Mouse (Mus musculus): ENCODE data around the gene F13a1. TPM values are rescaled to one million over a fixed set of nuclear protein-coding genes. Genes with fewer than 3 reads are reported as not detected.

F13a1 gene
- total and polyA plus RNA-seq, 3 experiments = not detected

- Histone ChIP-seq H3K79me2 (ENCODE audit: control insufficient read depth, insufficient read depth, low read length, poor library complexity) (no peaks in the 10 kb centered on the region), H3K36me3 (ENCODE audit: control insufficient read depth in 1 of 2, insufficient read depth in 2 of 2, low read length in 2 of 2) (no peaks in the 10 kb centered on the region), H3K9me3 (replicated peaks; ENCODE audit: insufficient read depth, low read length) (no peaks in the 10 kb centered on the region), H3K4me1 (ENCODE audit: control insufficient read depth in 1 of 2, insufficient read depth in 2 of 2, low read length in 2 of 2) (no peaks in the 10 kb centered on the region), H3K9ac (ENCODE audit: control insufficient read depth, low read depth, low read length, poor library complexity, severe bottlenecking) (no peak overlapping the region), H3K27ac (ENCODE audit: control insufficient read depth, low read depth, low read length) (no peak overlapping the region), H3K27me3 (ENCODE audit: control insufficient read depth in 1 of 2, insufficient read depth in 2 of 2, low read length in 2 of 2) (no peaks in the 10 kb centered on the region), H3K4me3 (ENCODE audit: control insufficient read depth in 1 of 2, insufficient read depth in 1 of 2, low read depth in 2 of 2, low read length in 2 of 2) (no peak overlapping the region)
- DNase-seq (ENCODE audit: low read depth, low spot score) = no peak
- TF ChIP-seq ELF1 (IDR thresholded peaks at IDR 0.05; ENCODE audit: low read depth, low read length) = no peak
- no peak for TF ChIP-seq POLR2AphosphoS5 (IDR thresholded peaks at IDR 0.05; ENCODE audit: borderline replicate concordance, low read depth, low read length)
- no peak for TF ChIP-seq ZMIZ1 (IDR thresholded peaks at IDR 0.05; ENCODE audit: low read depth, low read length)
- TF ChIP-seq SIN3A (IDR thresholded peaks at IDR 0.05; ENCODE audit: low read length) = no peak
- no peak for TF ChIP-seq ZKSCAN1 (IDR thresholded peaks at IDR 0.05; ENCODE audit: low read depth, low read length)
- TF ChIP-seq USF1 (IDR thresholded peaks at IDR 0.05; ENCODE audit: low read depth, low read length) = no peak
- TF ChIP-seq RAD21 (IDR thresholded peaks at IDR 0.05; ENCODE audit: low read depth, low read length) = no peak
- no peak for TF ChIP-seq MAZ (IDR thresholded peaks at IDR 0.05; ENCODE audit: low read depth, low read length)
- TF ChIP-seq HCFC1 (IDR thresholded peaks at IDR 0.05; ENCODE audit: low read depth, low read length) = no peak
- TF ChIP-seq TCF12 (IDR thresholded peaks at IDR 0.05; ENCODE audit: low read depth, low read length) = no peak
- TF ChIP-seq CHD2 (IDR thresholded peaks at IDR 0.05; ENCODE audit: low read length) = no peak
- TF ChIP-seq NELFE (IDR thresholded peaks at IDR 0.05; ENCODE audit: low read depth, low read length) = no peak
- no peak for TF ChIP-seq MEF2A (IDR thresholded peaks at IDR 0.05; ENCODE audit: extremely low read depth, insufficient replicate concordance, low read depth, low read length, poor library complexity, severe bottlenecking)
Observed at GRCm38 (mm10) chr13:36885973-36886372, 164.1 kb downstream of the F13a1 start.

DNA sequence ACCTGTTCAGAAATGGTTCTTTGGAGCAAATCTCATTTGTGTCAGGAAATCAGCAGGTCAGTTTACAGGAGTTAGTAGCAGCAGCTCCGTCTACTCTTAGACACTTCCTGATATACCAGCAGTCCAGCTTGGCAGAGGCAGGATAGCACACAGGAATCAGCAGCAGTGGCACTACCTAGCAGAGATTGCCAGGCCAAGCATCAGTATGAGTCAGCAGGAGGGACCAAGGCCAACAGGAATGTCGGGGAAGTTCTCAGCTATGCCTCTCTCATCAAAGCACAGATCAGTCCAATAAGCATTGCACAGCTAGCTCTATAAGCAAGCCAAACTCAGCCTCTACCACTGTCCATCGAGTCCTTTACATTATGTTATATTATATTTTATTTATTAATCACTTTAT, 210.9 kb downstream of the F13a1 start:
- DNase-seq (ENCODE audit: low read depth, low spot score) = no peak
- no peak overlapping the region for H3K4me3 ChIP-seq (ENCODE audit: control insufficient read depth in 1 of 2, insufficient read depth in 1 of 2, low read depth in 2 of 2, low read length in 2 of 2)
- TF ChIP-seq UBTF (IDR thresholded peaks at IDR 0.05; ENCODE audit: borderline replicate concordance, insufficient read depth, low read depth, low read length) = no peak
- no peak for TF ChIP-seq USF2 (IDR thresholded peaks at IDR 0.05; ENCODE audit: borderline replicate concordance in 1 of 2, insufficient read depth in 1 of 2, low read depth in 1 of 2, low read length in 2 of 2)
- no peak for TF ChIP-seq SMC3 (IDR thresholded peaks at IDR 0.05; ENCODE audit: low read depth, low read length)
- TF ChIP-seq MYB (IDR thresholded peaks at IDR 0.05; ENCODE audit: low read depth, low read length) = no peak
- TF ChIP-seq MAZ (IDR thresholded peaks at IDR 0.05; ENCODE audit: low read depth, low read length) = no peak
- TF ChIP-seq CTCF (IDR thresholded peaks at IDR 0.05 in 2 of 3, conservative IDR thresholded peaks at IDR 0.05 in 1 of 3; ENCODE audit: control insufficient read depth in 1 of 3, insufficient read depth in 1 of 3, low read depth in 2 of 3, low read length in 3 of 3, poor library complexity in 1 of 3, severe bottlenecking in 1 of 3) = no peak
- no peak for TF ChIP-seq HCFC1 (IDR thresholded peaks at IDR 0.05; ENCODE audit: low read depth, low read length)
- TF ChIP-seq CHD2 (IDR thresholded peaks at IDR 0.05; ENCODE audit: low read length) = no peak
- TF ChIP-seq JUND (IDR thresholded peaks at IDR 0.05; ENCODE audit: low read depth, low read length) = no peak
- no peak for TF ChIP-seq CHD1 (IDR thresholded peaks at IDR 0.05; ENCODE audit: low read depth, low read length)
- TF ChIP-seq MEF2A (IDR thresholded peaks at IDR 0.05; ENCODE audit: extremely low read depth, insufficient replicate concordance, low read depth, low read length, poor library complexity, severe bottlenecking) = no peak
- no peak for TF ChIP-seq BHLHE40 (IDR thresholded peaks at IDR 0.05; ENCODE audit: borderline replicate concordance, low read depth, low read length)
- TF ChIP-seq NRF1 (IDR thresholded peaks at IDR 0.05; ENCODE audit: insufficient read depth, low read depth, low read length, poor library complexity, severe bottlenecking) = no peak
- TF ChIP-seq ZC3H11A (IDR thresholded peaks at IDR 0.05; ENCODE audit: low read depth, low read length) = no peak
- TF ChIP-seq ETS1 (IDR thresholded peaks at IDR 0.05; ENCODE audit: low read depth, low read length) = no peak
- TF ChIP-seq SIN3A (IDR thresholded peaks at IDR 0.05; ENCODE audit: low read length) = no peak
- TF ChIP-seq MAX (IDR thresholded peaks at IDR 0.05; ENCODE audit: low read length) = no peak
- TF ChIP-seq TBP (IDR thresholded peaks at IDR 0.05; ENCODE audit: low read depth, low read length) = no peak
- TF ChIP-seq MYC (IDR thresholded peaks at IDR 0.05; ENCODE audit: low read depth, low read length) = no peak
- no peaks in the 10 kb centered on the region for H3K9me3 ChIP-seq (replicated peaks; ENCODE audit: insufficient read depth, low read length)
- H3K4me1 ChIP-seq (ENCODE audit: control insufficient read depth in 1 of 2, insufficient read depth in 2 of 2, low read length in 2 of 2) = no peaks in the 10 kb centered on the region
- H3K27ac ChIP-seq (ENCODE audit: control insufficient read depth, low read depth, low read length) = no peak overlapping the region
- H3K36me3 ChIP-seq (ENCODE audit: control insufficient read depth in 1 of 2, insufficient read depth in 2 of 2, low read length in 2 of 2) = no peaks in the 10 kb centered on the region
- H3K79me2 ChIP-seq (ENCODE audit: control insufficient read depth, insufficient read depth, low read length, poor library complexity) = no peaks in the 10 kb centered on the region
- H3K27me3 ChIP-seq (ENCODE audit: control insufficient read depth in 1 of 2, insufficient read depth in 2 of 2, low read length in 2 of 2) = no peaks in the 10 kb centered on the region
- no peak overlapping the region for H3K9ac ChIP-seq (ENCODE audit: control insufficient read depth, low read depth, low read length, poor library complexity, severe bottlenecking)
